Mouse (Mus musculus): ENCODE data around the gene Ggact.

The Ggact gene

DNA sequence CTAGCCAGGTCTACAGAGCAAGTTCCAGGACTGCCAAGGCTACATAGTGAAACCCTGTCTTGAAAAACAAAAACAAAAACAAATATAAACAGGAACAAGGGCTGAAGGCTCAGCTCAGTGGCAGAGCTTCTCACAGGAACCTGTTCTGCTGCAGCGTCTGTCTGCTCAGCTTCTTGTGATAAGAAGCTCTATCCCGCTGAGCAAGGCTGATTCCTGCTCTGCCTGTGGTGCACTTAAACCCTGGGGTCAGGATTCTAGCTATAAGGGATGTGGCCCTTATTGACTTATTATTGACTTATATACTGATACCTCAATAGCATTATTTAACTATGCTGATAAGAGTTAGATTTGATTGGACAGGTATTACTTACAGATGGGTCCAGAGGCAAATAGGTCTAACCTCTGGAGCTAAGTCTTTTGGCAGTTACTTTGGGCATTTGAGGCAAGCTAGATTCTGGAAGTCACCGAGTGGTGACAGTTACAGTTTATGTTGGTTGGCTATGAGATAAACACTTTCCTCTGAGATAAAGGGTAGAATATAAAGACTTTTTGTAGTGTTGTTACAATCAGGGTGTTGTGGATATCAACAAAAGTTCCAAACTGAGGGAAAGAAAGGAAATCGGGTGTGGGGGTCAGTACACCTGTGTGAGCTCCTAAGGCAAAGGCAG is 48.0 kb downstream of the Ggact start:
- no peak for DNase-seq

DNA sequence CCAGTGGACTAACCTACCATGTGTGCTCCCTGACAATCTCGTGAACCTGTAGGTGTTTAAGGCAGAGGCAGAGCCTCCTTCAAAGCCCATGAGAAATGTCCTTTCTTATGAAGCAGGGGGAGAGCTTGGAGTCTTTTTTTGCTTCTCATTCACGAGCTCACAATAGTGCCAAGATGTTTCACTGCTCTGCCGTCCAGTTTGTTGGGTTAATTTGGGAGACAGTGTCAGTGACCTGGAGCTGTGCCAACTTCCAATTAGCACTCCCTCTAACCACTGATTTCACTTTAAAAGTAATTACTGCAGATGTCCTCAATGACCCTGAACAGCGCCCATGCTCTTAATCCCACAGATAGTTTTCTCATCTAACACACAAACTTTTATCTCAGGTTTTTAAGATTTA is 50.9 kb downstream of the Ggact start:
- peak; percentile 36 for DNase-seq

DNA sequence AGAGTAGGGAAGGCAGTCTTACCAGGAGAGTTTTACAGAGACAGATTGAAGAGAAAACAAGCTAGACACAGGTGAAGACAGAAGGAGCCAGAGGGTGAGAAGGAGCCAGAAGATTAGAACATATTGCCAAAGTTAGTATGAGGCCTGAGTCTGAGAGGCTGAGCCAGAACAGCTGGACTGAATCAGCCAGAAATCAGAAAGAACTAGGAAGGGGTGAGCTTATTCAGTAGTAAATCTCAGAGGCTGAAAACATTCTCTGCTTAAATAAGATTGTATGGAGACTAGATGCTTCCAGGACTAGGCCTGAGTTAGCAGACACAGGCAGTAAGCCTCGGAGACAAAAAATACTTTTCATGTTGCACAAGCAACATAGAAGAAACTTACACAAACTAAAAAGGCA is 53.8 kb downstream of the Ggact start:
- DNase-seq: no peak

DNA sequence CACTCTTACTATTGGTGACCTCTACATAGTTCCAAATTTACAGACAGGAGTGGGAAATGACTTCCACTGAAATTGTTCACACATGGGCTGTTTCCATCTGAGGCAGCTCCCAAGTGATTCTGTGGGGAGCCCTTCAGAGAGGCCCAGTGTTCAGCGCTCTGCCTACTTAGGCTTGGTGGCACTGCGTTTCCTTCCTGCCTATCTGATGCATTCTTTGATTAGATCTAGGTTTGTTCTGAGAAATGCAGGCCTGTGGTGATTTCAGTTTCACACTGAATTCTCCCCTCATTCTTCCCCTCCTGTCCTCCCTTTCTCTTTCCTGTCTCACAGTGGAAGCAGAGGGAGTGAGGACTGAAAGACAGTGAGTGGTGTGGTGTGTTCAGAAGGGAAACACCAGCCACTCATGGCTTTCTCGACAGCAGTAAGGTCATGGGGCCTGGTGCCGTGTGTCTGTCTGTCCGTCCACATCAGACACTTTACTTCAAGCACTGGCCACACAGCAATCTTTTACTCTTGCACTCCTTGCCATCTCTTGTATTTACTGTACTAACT is 61.0 kb downstream of the Ggact start:
- no peak for DNase-seq

DNA sequence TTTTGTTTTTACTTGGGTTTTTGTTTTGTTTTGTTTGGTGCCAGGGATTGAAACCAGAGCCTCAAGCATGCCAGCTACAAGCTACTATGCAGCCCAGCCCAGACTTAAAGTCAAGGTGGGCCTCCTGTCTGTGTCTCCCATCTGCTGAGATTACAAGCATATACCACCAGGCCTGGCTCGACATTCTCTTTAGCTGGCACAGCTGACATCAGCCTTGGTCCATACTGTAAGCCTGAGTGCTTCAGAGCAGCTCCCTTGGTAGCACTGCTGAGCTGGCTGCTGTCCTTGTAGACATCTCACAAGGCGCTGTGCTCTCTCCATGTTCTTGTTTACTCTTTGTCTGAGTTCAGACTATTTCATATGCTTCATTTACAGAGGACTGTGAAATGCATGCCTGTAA is 76.5 kb downstream of the Ggact start:
- no peak for DNase-seq

DNA sequence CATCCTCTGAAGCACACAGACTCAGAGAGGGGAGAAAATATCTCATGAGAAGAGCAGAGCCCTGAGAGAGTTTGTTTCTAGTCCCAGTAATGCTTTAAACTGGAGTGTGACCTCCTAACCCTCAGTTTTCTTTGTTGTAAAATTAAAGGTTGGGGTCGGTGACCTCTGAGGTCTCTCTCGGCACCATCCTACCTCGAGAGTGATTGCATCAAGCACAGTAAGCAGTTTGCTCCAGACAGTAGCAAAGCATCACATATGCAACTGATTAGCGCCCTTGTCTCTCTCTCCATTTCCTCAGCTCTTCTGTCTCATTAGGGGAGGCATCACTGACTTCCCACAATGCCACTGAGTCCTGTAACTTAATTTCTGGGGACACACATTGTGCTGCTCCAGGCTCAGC is 77.3 kb downstream of the Ggact start:
- DNase-seq: no peak

DNA sequence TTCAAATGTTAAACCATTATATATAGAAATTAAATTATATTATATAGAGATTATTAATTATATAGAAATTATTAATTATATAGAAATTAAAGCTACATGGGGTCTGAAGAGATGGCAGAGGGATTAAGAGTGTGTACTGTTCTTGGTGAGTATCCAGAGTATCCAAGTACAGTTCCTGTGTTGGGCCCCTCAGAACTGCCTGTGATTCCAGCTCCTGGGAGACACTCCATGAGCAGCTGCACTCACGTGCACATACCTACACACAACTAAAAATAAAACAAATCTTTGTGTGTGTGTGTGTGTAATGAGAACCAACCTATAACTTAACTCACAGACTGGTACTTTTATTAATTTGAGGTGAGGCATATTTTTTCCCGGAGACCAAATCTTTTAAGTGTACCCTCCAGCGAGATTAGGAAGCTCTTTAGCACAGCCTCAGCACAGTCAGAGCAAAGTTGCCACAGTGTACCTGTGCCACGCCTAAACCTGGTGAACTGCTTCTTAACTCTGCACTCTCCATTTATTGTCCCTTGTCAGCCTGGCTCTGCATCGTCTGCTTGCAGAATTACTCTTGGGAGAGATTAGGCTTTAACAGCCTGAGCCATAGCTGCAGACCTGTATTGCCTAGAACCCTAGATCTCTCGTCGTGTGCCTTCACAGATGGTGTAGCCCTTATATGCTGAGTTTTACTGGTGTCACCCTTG is 77.9 kb downstream of the Ggact start:
- no peak for DNase-seq

DNA sequence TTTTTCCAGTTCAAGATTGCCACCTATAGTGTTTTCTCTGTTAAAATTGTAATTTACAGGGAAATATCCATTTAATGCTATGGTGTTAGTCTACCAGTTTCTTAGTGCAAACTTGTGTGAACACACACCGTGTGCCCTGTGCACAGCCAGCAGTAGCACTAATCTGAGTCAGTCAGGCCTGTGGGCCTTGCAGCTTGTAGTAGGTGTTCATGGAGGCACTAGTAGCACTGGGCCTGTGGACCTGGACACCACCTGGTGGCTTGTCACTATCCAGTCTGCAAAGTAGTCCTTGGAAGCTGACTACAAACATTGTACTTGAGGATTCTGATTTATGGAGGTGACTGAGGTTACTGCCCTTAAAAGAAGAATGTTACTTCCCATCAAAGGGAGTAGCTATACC is 78.8 kb downstream of the Ggact start:
- DNase-seq: no peak

DNA sequence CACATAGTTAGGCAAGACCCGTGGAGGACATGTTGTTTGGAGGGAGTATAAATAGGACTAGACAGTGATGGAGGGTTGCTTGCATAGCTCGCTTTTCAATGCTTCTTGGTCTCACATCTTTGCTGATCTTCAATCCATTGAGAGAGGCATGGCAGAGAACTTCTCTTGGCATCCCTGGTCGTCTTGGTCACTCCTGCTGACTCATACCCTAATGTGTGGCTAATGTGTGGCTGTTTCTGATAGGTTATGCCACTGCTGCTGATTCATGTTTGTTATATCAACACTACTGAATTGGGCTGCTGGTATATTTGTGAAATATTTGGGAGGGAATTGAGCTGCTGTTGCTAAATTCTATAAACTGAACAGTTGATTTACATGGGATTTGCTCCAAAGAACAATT is 79.9 kb downstream of the Ggact start:
- DNase-seq: no peak

DNA sequence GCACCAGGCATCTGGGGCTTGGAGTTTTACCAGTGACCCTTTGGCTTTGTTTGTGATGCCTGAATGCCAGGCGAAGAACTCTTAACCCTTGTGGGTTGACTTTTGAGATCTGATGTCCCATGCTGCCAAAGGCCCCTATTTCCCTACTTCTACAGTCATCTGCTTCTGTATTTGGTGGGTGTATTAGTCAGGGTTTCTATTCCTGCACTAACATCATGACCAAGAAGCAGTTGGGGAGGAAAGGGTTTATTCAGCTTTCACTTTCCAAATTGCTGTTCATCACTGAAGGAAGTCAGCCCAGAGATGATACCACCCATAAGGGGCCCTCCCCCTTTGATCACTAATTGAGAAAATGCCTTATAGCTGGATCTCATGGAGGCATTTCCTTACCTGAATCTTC is 83.1 kb downstream of the Ggact start:
- no peak for DNase-seq

DNA sequence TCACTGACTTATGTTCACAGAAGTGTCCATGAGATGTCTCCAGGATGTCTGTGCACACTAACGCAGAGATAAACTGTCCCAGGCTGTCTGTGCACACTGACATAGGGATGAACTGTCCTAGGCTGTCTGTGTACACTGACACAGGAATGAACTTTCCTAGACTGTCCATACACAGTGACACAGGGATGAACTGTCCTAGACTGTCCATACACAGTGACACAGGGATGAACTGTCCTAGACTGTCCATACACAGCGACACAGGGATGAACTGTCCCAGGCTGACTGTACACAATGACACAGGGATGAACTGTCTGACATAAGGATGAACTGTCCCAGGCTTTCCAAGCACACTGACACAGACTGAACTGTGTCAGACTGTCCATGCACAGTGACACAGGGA is 88.1 kb downstream of the Ggact start:
- no peak for DNase-seq

DNA sequence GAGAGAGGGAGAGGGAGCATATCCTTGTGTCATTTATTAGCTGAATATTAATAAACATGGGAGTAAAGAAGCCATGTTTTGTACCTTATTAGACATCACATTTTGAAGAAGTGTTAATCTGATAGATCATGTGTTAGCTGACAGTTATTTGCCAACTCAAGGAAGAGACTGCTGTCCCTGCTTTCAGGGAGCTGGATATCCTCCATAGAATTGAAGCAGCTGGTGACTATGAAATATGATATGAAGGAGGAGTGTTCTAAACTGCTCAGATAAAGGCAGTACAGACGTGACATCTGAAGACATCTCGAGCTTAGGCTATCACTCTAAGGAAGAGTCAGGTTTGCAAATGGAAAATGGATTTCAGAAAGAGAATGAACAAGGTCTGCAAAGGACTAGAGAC is 89.8 kb downstream of the Ggact start:
- DNase-seq: no peak

DNA sequence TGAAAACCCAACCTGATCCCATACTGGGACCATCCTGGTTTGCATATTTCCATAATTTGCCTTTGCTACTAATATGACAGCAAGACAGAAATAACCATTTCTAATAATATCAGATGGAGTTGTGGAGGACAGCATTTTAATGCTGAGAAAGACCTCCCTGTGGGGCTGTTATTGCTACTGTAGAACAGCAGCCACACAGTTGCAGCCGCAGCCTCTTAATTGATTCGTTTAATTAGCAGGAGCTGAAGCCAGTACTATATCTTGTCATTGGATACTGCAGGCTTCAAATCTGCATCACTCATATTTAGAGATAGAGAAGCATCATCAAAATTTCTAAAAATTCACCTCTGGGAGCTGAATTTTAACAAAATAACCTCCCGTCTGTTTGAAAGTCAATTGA is 92.6 kb downstream of the Ggact start:
- DNase-seq: no peak

DNA sequence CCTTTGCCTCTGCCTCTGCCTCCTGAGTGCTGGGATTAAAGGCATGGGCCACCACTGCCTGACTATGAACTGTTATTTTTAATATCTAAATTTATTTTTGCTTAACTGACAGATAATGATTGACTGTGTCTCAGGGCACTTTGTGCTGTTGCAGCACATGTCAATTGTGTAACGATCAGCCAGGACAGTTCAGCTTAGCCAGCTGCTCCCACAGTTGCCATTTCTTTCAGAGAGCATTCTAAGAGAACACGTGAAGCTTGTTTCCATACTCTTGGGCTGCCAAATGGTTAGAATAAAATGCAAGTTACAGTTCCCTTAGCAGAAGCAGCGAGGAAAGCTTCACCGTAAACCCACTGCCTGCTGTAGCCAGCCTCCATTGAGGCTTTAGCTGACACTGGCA is 113.3 kb downstream of the Ggact start:
- no peak for DNase-seq

DNA sequence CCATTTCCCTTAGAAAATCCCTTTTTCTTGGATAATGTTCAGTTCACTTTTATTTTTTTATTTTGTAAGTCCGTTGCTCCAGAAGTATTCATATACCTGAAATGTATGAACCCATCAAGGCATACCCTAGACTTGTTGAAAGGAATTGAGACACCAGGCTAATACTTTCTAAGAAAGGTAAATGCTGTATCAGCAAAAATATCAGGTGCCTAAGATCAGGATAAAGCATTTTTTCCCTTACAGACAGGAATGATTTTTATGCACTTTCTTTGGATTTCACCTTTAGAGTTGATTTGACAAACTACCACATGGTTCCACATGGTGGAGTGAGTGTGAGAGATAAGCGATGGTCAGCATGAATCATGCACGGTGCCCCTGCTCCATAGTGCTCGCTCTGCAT is 120.2 kb downstream of the Ggact start:
- DNase-seq: no peak

DNA sequence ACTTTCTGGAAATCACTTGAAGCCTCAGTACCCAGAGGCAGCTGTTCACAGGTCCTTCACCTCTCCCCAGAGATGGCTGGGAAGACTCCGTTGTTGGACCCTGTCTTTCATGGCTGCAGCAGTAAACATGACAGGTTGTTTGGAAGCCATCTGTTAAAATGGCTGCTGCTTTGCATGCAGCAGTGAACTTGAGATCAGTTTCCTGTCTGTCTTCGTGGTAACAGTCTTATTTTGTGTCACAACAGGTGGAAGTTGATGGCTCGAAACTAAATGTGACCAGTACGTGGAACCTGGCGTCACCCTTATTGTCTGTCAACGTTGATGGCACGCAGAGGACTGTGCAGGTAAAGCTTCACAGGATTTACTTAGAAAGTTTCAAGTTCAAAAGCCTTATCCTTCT is 123.4 kb downstream of the Ggact start:
- no peak for DNase-seq

DNA sequence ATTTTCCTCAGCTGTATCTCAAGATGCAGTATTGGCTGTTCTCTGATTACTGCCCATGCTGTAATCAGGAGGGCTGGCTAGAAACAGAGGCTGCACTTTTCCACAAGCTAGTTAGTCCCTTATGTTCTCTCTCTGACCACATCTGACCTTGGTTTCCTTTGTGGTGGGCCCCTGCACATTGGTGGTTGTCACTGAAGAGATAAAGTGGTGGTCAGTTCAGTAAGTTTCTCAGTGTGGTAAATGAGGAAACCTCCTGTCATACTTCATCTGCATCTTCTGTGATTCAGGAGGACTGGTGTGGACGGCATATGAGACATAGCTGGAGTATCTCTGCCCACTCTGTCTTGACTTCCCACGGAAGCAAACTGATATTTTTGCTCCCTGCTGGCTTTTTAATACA is 125.4 kb downstream of the Ggact start:
- DNase-seq: no peak

DNA sequence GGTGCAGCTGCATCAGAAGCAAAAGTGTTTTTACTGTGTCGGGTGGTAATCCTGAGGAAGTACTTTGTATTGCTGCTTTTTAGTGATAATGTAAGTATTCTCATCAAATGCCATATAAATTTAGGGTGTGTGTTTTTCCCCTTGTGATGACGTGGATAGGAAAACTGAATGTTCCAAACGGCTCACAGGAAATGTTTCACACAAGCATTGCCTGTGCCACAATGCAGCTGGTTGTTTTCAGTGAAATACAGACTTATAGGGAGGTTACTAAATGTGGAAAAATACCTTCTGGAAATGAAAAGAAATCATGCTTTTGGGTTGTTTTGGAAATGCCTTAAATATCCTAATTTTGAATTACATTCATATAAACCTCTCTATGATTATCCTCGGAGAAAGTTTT is 128.9 kb downstream of the Ggact start:
- peak; percentile 32 for DNase-seq

DNA sequence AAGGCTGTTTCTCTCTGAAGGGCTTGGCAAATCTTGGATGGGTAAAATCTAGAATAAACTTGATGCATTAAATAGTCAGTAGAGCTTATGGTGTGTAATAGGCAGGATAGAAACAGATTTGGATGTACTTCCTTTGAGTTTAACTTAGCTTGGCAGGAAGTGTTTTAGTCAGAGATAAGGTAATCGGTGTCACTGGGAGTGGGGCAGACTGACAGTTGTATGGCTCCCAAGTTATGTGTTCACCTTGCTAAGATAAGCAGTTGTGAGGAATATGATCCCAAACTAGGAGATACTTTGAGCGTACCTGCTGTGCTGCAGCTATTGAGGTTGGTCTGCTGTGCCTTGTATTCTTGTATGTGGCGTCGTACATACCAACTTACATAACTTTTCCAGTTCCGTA is 147.1 kb downstream of the Ggact start:
- DNase-seq: no peak
